Mouse (Mus musculus): ENCODE results near the gene Morc2a. TPM values are rescaled to one million over a fixed set of nuclear protein-coding genes. Genes with fewer than 3 reads are reported as not detected.

The Morc2a gene
- polyA plus RNA-seq, 1 experiment, result 22.6 TPM

GRCm38 (mm10) chr11:3661964-3662363 is 13.0 kb downstream of the Morc2a start:
- WGBS, result 97% methylated on average over 2 of the region's 2 CpGs
- no peak for DNase-seq
- TF ChIP-seq CTCF (IDR thresholded peaks at IDR 0.05; ENCODE audit: borderline replicate concordance, control insufficient read depth, extremely low read depth, insufficient read depth, low read length, poor library complexity) (no peak), POLR2A (IDR thresholded peaks at IDR 0.05; ENCODE audit: control insufficient read depth, extremely low read depth, insufficient read depth, low read length, poor library complexity) (no peak)
- H3K36me3 ChIP-seq (ENCODE audit: control insufficient read depth, insufficient read depth, low read length), result peaks cover 17% of the 10 kb centered on the region
- no peaks in the 10 kb centered on the region for H3K27me3 ChIP-seq (ENCODE audit: control insufficient read depth, insufficient read depth, low read length)
- H3K4me3 ChIP-seq (ENCODE audit: control insufficient read depth, insufficient read depth, low read length), result no peak overlapping the region
- H3K4me1 ChIP-seq (replicated peaks; ENCODE audit: control insufficient read depth, insufficient read depth, low read length), result no peaks in the 10 kb centered on the region
- H3K27ac ChIP-seq (ENCODE audit: control insufficient read depth, insufficient read depth, low read length), result no peak overlapping the region

- DNase-seq, result no peak
- Histone ChIP-seq H3K4me1 (replicated peaks; ENCODE audit: control insufficient read depth, insufficient read depth, low read length) (no peaks in the 10 kb centered on the region), H3K36me3 (ENCODE audit: control insufficient read depth, insufficient read depth, low read length) (peaks cover 37% of the 10 kb centered on the region), H3K4me3 (ENCODE audit: control insufficient read depth, insufficient read depth, low read length) (no peak overlapping the region), H3K27me3 (ENCODE audit: control insufficient read depth, insufficient read depth, low read length) (no peaks in the 10 kb centered on the region), H3K27ac (ENCODE audit: control insufficient read depth, insufficient read depth, low read length) (no peak overlapping the region)
- WGBS, result 85% methylated on average over 3 of the region's 3 CpGs
- no peak for TF ChIP-seq CTCF (IDR thresholded peaks at IDR 0.05; ENCODE audit: borderline replicate concordance, control insufficient read depth, extremely low read depth, insufficient read depth, low read length, poor library complexity)
- no peak for TF ChIP-seq POLR2A (IDR thresholded peaks at IDR 0.05; ENCODE audit: control insufficient read depth, extremely low read depth, insufficient read depth, low read length, poor library complexity)
Measured at GRCm38 (mm10) chr11:3667506-3667905, 18.5 kb downstream of the Morc2a start.

GRCm38 (mm10) chr11:3668768-3669167 is 19.8 kb downstream of the Morc2a start:
- no peaks in the 10 kb centered on the region for H3K4me1 ChIP-seq (replicated peaks; ENCODE audit: control insufficient read depth, insufficient read depth, low read length)
- no peaks in the 10 kb centered on the region for H3K27me3 ChIP-seq (ENCODE audit: control insufficient read depth, insufficient read depth, low read length)
- no peak overlapping the region for H3K27ac ChIP-seq (ENCODE audit: control insufficient read depth, insufficient read depth, low read length)
- no peak overlapping the region for H3K4me3 ChIP-seq (ENCODE audit: control insufficient read depth, insufficient read depth, low read length)
- WGBS, result 94% methylated on average over 2 of the region's 2 CpGs
- TF ChIP-seq POLR2A (IDR thresholded peaks at IDR 0.05; ENCODE audit: control insufficient read depth, extremely low read depth, insufficient read depth, low read length, poor library complexity) (no peak), CTCF (IDR thresholded peaks at IDR 0.05; ENCODE audit: borderline replicate concordance, control insufficient read depth, extremely low read depth, insufficient read depth, low read length, poor library complexity) (no peak)
- peaks cover 45% of the 10 kb centered on the region for H3K36me3 ChIP-seq (ENCODE audit: control insufficient read depth, insufficient read depth, low read length)
- no peak for DNase-seq

- DNase-seq, result no peak
- Histone ChIP-seq H3K36me3 (ENCODE audit: control insufficient read depth, insufficient read depth, low read length) (peaks cover 45% of the 10 kb centered on the region), H3K27ac (ENCODE audit: control insufficient read depth, insufficient read depth, low read length) (no peak overlapping the region), H3K4me1 (replicated peaks; ENCODE audit: control insufficient read depth, insufficient read depth, low read length) (no peaks in the 10 kb centered on the region), H3K4me3 (ENCODE audit: control insufficient read depth, insufficient read depth, low read length) (no peak overlapping the region), H3K27me3 (ENCODE audit: control insufficient read depth, insufficient read depth, low read length) (no peaks in the 10 kb centered on the region)
- TF ChIP-seq CTCF (IDR thresholded peaks at IDR 0.05; ENCODE audit: borderline replicate concordance, control insufficient read depth, extremely low read depth, insufficient read depth, low read length, poor library complexity), result no peak
Measured at GRCm38 (mm10) chr11:3669849-3670248, 20.9 kb downstream of the Morc2a start.

- Histone ChIP-seq H3K4me1 (replicated peaks; ENCODE audit: control insufficient read depth, insufficient read depth, low read length) (no peaks in the 10 kb centered on the region), H3K27me3 (ENCODE audit: control insufficient read depth, insufficient read depth, low read length) (no peaks in the 10 kb centered on the region), H3K4me3 (ENCODE audit: control insufficient read depth, insufficient read depth, low read length) (no peak overlapping the region), H3K36me3 (ENCODE audit: control insufficient read depth, insufficient read depth, low read length) (peaks cover 52% of the 10 kb centered on the region), H3K27ac (ENCODE audit: control insufficient read depth, insufficient read depth, low read length) (no peak overlapping the region)
- DNase-seq, result no peak
- no peak for TF ChIP-seq POLR2A (IDR thresholded peaks at IDR 0.05; ENCODE audit: control insufficient read depth, extremely low read depth, insufficient read depth, low read length, poor library complexity)
- no peak for TF ChIP-seq CTCF (IDR thresholded peaks at IDR 0.05; ENCODE audit: borderline replicate concordance, control insufficient read depth, extremely low read depth, insufficient read depth, low read length, poor library complexity)
- WGBS, result 93% methylated on average over 1 of the region's 1 CpGs
Measured at GRCm38 (mm10) chr11:3671000-3671628, 22.1 kb downstream of the Morc2a start.

GRCm38 (mm10) chr11:3674545-3674944 is 25.6 kb downstream of the Morc2a start:
- TF ChIP-seq POLR2A (IDR thresholded peaks at IDR 0.05; ENCODE audit: control insufficient read depth, extremely low read depth, insufficient read depth, low read length, poor library complexity) (no peak), CTCF (IDR thresholded peaks at IDR 0.05; ENCODE audit: borderline replicate concordance, control insufficient read depth, extremely low read depth, insufficient read depth, low read length, poor library complexity) (no peak)
- no peaks in the 10 kb centered on the region for H3K4me1 ChIP-seq (replicated peaks; ENCODE audit: control insufficient read depth, insufficient read depth, low read length)
- DNase-seq, result no peak
- WGBS, result 88% methylated on average over 4 of the region's 4 CpGs
- H3K36me3 ChIP-seq (ENCODE audit: control insufficient read depth, insufficient read depth, low read length), result peaks cover 74% of the 10 kb centered on the region
- no peak overlapping the region for H3K27ac ChIP-seq (ENCODE audit: control insufficient read depth, insufficient read depth, low read length)
- H3K4me3 ChIP-seq (ENCODE audit: control insufficient read depth, insufficient read depth, low read length), result no peak overlapping the region
- H3K27me3 ChIP-seq (ENCODE audit: control insufficient read depth, insufficient read depth, low read length), result no peaks in the 10 kb centered on the region

- Histone ChIP-seq H3K4me1 (replicated peaks; ENCODE audit: control insufficient read depth, insufficient read depth, low read length) (no peaks in the 10 kb centered on the region), H3K27ac (ENCODE audit: control insufficient read depth, insufficient read depth, low read length) (no peak overlapping the region), H3K4me3 (ENCODE audit: control insufficient read depth, insufficient read depth, low read length) (no peak overlapping the region), H3K27me3 (ENCODE audit: control insufficient read depth, insufficient read depth, low read length) (no peaks in the 10 kb centered on the region), H3K36me3 (ENCODE audit: control insufficient read depth, insufficient read depth, low read length) (peaks cover 83% of the 10 kb centered on the region)
- WGBS, result 88% methylated on average over 5 of the region's 5 CpGs
- no peak for DNase-seq
- no peak for TF ChIP-seq POLR2A (IDR thresholded peaks at IDR 0.05; ENCODE audit: control insufficient read depth, extremely low read depth, insufficient read depth, low read length, poor library complexity)
Measured at GRCm38 (mm10) chr11:3676423-3676822, 27.4 kb downstream of the Morc2a start.
